In the genomic region with DNA sequence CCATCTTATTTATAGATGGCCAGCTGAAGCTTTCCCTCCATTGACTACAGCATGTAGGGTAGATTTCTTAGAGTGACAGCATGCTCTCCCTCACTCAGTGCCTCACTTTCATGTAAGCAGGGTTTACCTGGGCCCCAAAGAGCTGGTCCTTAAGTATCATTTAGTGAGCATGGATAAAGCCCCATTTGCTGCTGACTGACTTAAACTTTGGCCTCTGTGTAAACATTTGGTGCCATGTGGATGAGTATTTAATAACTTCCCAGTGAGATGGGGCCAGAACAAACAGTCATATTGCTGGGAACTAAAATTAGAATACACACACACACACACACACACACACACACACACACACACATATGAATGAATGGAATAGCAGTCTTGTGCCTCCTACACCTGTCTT, we compare ENCODE assay signal across 28 mouse cellular contexts.
"Had no signal": no experiment of that assay in that cellular context is flagged by ENCODE, and none has a peak within 500 bp of the region (broad histone marks: within the 10 kb centered on the region; RNA-seq: fewer than 3 reads in every experiment).

No protein-coding gene starts in this region.

- ATAC-seq: forebrain, embryonic 13.5 days; forebrain, embryonic 14.5 days; forebrain, embryonic 15.5 days; forebrain, embryonic 16.5 days; forebrain, postnatal 0 days had no signal

- H3K27ac ChIP-seq: embryonic facial prominence, embryonic 10.5 days; embryonic facial prominence, embryonic 12.5 days; embryonic facial prominence, embryonic 13.5 days; embryonic facial prominence, embryonic 15.5 days; forebrain, embryonic 10.5 days; forebrain, embryonic 12.5 days; forebrain, embryonic 13.5 days; forebrain, embryonic 15.5 days; gastrocnemius, adult 2 months; heart, adult 2 months had no signal

- H3K9ac ChIP-seq: embryonic facial prominence, embryonic 12.5 days; embryonic facial prominence, embryonic 13.5 days; embryonic facial prominence, embryonic 15.5 days; forebrain, embryonic 12.5 days; forebrain, embryonic 13.5 days; forebrain, embryonic 15.5 days; forebrain, postnatal 0 days had no signal

- H3K4me3 ChIP-seq: embryonic facial prominence, embryonic 10.5 days; embryonic facial prominence, embryonic 12.5 days; embryonic facial prominence, embryonic 13.5 days; embryonic facial prominence, embryonic 15.5 days; erythroblast, embryonic 14.5 days; forebrain, embryonic 10.5 days; forebrain, embryonic 12.5 days; forebrain, embryonic 13.5 days; forebrain, embryonic 15.5 days; gastrocnemius, adult 2 months; heart, adult 2 months had no signal

- H3K4me2 ChIP-seq: embryonic facial prominence, embryonic 12.5 days; embryonic facial prominence, embryonic 13.5 days; embryonic facial prominence, embryonic 15.5 days; forebrain, embryonic 12.5 days; forebrain, embryonic 13.5 days; forebrain, embryonic 15.5 days had no signal

- H3K9me3 ChIP-seq: embryonic facial prominence, embryonic 10.5 days; embryonic facial prominence, embryonic 12.5 days; embryonic facial prominence, embryonic 13.5 days; embryonic facial prominence, embryonic 15.5 days; forebrain, embryonic 10.5 days; forebrain, embryonic 12.5 days; forebrain, embryonic 13.5 days; forebrain, embryonic 15.5 days had no signal

- H3K4me1 ChIP-seq: embryonic facial prominence, embryonic 10.5 days; embryonic facial prominence, embryonic 12.5 days; embryonic facial prominence, embryonic 13.5 days; embryonic facial prominence, embryonic 15.5 days; forebrain, embryonic 10.5 days; forebrain, embryonic 12.5 days; forebrain, embryonic 13.5 days; forebrain, embryonic 15.5 days had no signal

- H3K36me3 ChIP-seq: embryonic facial prominence, embryonic 10.5 days; embryonic facial prominence, embryonic 12.5 days; embryonic facial prominence, embryonic 13.5 days; embryonic facial prominence, embryonic 15.5 days; forebrain, embryonic 10.5 days; forebrain, embryonic 12.5 days; forebrain, embryonic 15.5 days had no signal

- H3K27me3 ChIP-seq: embryonic facial prominence, embryonic 12.5 days; embryonic facial prominence, embryonic 13.5 days; embryonic facial prominence, embryonic 15.5 days; forebrain, embryonic 12.5 days; forebrain, embryonic 13.5 days; forebrain, embryonic 15.5 days had no signal

- DNase-seq: cerebellum, adult 2 months; cerebellum, adult 8-10 months; cerebellum, adult 9-10 months; cerebellum, adult 9-11 months; cerebellum, postnatal 10 days; cerebellum, postnatal 25 days; cerebellum, postnatal 36 days; embryo, embryonic 11 days; forebrain, postnatal 0 days; gastrocnemius, adult 2 months; gastrocnemius, postnatal 10 days; gastrocnemius, postnatal 14 days; gastrocnemius, postnatal 25 days; gastrocnemius, postnatal 36 days; heart, adult 11 months; heart, adult 18-20 months; heart, adult 2 months had no signal
